Mouse (Mus musculus): Measurements from ENCODE around the gene Lax1.
"Not testable (repeated sequence)": the region's sequence is repeated elsewhere in the genome, so short reads cannot be mapped to it uniquely, and the experiment has no call there.

The Lax1 gene

GRCm38 (mm10) chr1:133689897-133690296 is at the start of gene Lax1:
Lax1 (minus strand) TSS chr1:133690108.
- no peak for DNase-seq (ENCODE audit: extremely low read depth, insufficient read length, low spot score)

- DNase-seq (ENCODE audit: extremely low read depth, insufficient read length, low spot score) = no peak
These were observed 46.8 kb upstream of the Lax1 start for GRCm38 (mm10) chr1:133736664-133737063.

- no peak for DNase-seq (ENCODE audit: extremely low read depth, insufficient read length, low spot score)
These were observed 46.2 kb upstream of the Lax1 start for GRCm38 (mm10) chr1:133735995-133736652.

GRCm38 (mm10) chr1:133732814-133733213 is 42.9 kb upstream of the Lax1 start:
- DNase-seq (ENCODE audit: extremely low read depth, insufficient read length, low spot score) = no peak

- DNase-seq (ENCODE audit: extremely low read depth, insufficient read length, low spot score) = no peak
These were observed 38.4 kb upstream of the Lax1 start for GRCm38 (mm10) chr1:133728339-133728738.

- DNase-seq (ENCODE audit: extremely low read depth, insufficient read length, low spot score) = no peak
These were observed 30.4 kb upstream of the Lax1 start for GRCm38 (mm10) chr1:133720342-133720741.

- DNase-seq (ENCODE audit: extremely low read depth, insufficient read length, low spot score) = no peak
These were observed 28.9 kb upstream of the Lax1 start for GRCm38 (mm10) chr1:133718786-133719185.

GRCm38 (mm10) chr1:133718296-133718695 is 28.4 kb upstream of the Lax1 start:
- no peak for DNase-seq (ENCODE audit: extremely low read depth, insufficient read length, low spot score)

- peak; percentile 49 for DNase-seq (ENCODE audit: extremely low read depth, insufficient read length, low spot score)
These were observed 26.6 kb upstream of the Lax1 start for GRCm38 (mm10) chr1:133716464-133716863.

GRCm38 (mm10) chr1:133715191-133715590 is 25.3 kb upstream of the Lax1 start:
- DNase-seq (ENCODE audit: extremely low read depth, insufficient read length, low spot score) = no peak

GRCm38 (mm10) chr1:133713009-133713370 is 23.1 kb upstream of the Lax1 start:
- DNase-seq (ENCODE audit: extremely low read depth, insufficient read length, low spot score) = no peak

- DNase-seq (ENCODE audit: extremely low read depth, insufficient read length, low spot score) = no peak
These were observed 22.5 kb upstream of the Lax1 start for GRCm38 (mm10) chr1:133712288-133713008.

- no peak for DNase-seq (ENCODE audit: extremely low read depth, insufficient read length, low spot score)
These were observed 21.5 kb upstream of the Lax1 start for GRCm38 (mm10) chr1:133711376-133711775.

- no peak for DNase-seq (ENCODE audit: extremely low read depth, insufficient read length, low spot score)
These were observed 21.0 kb upstream of the Lax1 start for GRCm38 (mm10) chr1:133710895-133711294.

GRCm38 (mm10) chr1:133709292-133709691 is 19.4 kb upstream of the Lax1 start:
- DNase-seq (ENCODE audit: extremely low read depth, insufficient read length, low spot score) = no peak

- not testable (repeated sequence) for DNase-seq (ENCODE audit: extremely low read depth, insufficient read length, low spot score)
These were observed 11.9 kb upstream of the Lax1 start for GRCm38 (mm10) chr1:133701824-133702223.

- DNase-seq (ENCODE audit: extremely low read depth, insufficient read length, low spot score) = no peak
These were observed 8.2 kb upstream of the Lax1 start for GRCm38 (mm10) chr1:133697935-133698620.

- DNase-seq (ENCODE audit: extremely low read depth, insufficient read length, low spot score) = peak; percentile 78
These were observed 6.0 kb upstream of the Lax1 start for GRCm38 (mm10) chr1:133695901-133696300.

- no peak for DNase-seq (ENCODE audit: extremely low read depth, insufficient read length, low spot score)
These were observed 5.0 kb upstream of the Lax1 start for GRCm38 (mm10) chr1:133694876-133695275.

GRCm38 (mm10) chr1:133694301-133694700 is 4.4 kb upstream of the Lax1 start:
- DNase-seq (ENCODE audit: extremely low read depth, insufficient read length, low spot score) = no peak

- DNase-seq (ENCODE audit: extremely low read depth, insufficient read length, low spot score) = no peak
These were observed 3.7 kb upstream of the Lax1 start for GRCm38 (mm10) chr1:133693536-133694114.

All from 3134 (cell line).